ENCODE assay signal across 9 mouse cellular contexts in the genomic region with DNA sequence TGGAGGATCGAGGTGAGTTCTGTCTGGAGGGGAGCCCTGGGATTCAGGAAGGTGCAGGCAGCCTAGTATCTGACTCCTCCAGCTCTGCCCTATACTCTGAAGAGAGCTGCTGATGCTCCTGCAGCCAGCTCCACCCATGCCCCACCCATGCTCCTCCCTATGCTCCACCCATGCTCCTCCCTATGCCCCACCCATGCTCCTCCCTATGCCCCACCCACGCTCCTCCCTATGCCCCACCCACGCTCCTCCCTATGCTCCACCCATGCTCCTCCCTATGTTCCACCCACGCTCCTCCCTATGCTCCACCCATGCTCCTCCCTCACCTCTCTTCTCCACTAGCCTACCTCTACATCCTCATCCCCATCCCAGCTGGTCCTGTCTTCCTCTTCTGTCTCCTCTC. TPM values are rescaled to one million over a fixed set of nuclear protein-coding genes. Genes with fewer than 3 reads are reported as not detected.
DNase-seq lines count a peak whose midpoint lies in the region; ATAC-seq and TF ChIP-seq lines count a peak whose summit lies in the region.
"Had no signal": no experiment of that assay in that cellular context is flagged by ENCODE, and none has a peak within 500 bp of the region (broad histone marks: within the 10 kb centered on the region; RNA-seq: fewer than 3 reads in every experiment).

No protein-coding gene starts in this region.

- 34% methylated on average over 4 of the region's 4 CpGs for WGBS in liver, embryonic 12.5 days (ENCODE audit: insufficient replicate concordance)

- peak; percentile 84 for ATAC-seq in liver, embryonic 12.5 days
- ATAC-seq: Patski had no signal

- DNase-seq in cerebellum, adult 11-12 months, result peak; percentile 48
- DNase-seq in cerebellum, postnatal 4 days (ENCODE audit: low spot score in 2 of 2), result no peak
- DNase-seq in ES-CJ7 (ENCODE audit: low read depth, low spot score), result peak; percentile 89
- DNase-seq in forelimb bud, embryonic 11.5 days (ENCODE audit: low read depth, low spot score), result peak; percentile 32
- DNase-seq in layer of hippocampus, adult 2 months (ENCODE audit: low spot score in 2 of 2), result no peak
- no peak for DNase-seq in right cerebral cortex, postnatal 4 days
- no peak for DNase-seq in layer of hippocampus, postnatal 25 days (ENCODE audit: extremely low spot score in 1 of 2, low spot score in 1 of 2)

- H3K36me3 ChIP-seq in liver, embryonic 12.5 days, result no peaks in the 10 kb centered on the region

- H3K27me3 ChIP-seq in liver, embryonic 12.5 days (replicated peaks), result peaks cover 13% of the 10 kb centered on the region; the same call in 1 of the 2 replicates
- H3K27me3 ChIP-seq: Patski had no signal

- H3K4me1 ChIP-seq in liver, embryonic 12.5 days, result peaks cover 21% of the 10 kb centered on the region

- H3K9me3 ChIP-seq in liver, embryonic 12.5 days (replicated peaks), result peaks cover 9% of the 10 kb centered on the region

- no peak overlapping the region for H3K4me2 ChIP-seq in liver, embryonic 12.5 days

- TF ChIP-seq CTCF in layer of hippocampus, adult 2 months (conservative IDR thresholded peaks at IDR 0.05), result no peak

- no peak overlapping the region for H3K4me3 ChIP-seq in liver, embryonic 12.5 days
- H3K4me3 ChIP-seq in layer of hippocampus, adult 2 months, result no peak overlapping the region

- peak overlapping the region; percentile 39; the same call in 1 of the 2 replicates for H3K27ac ChIP-seq in liver, embryonic 12.5 days
- H3K27ac ChIP-seq in layer of hippocampus, adult 2 months, result no peak overlapping the region

- no peak overlapping the region for H3K9ac ChIP-seq in liver, embryonic 12.5 days

RNA-seq across cellular contexts. Expression of gene Vil1, which starts 6.0 kb away (rescaled TPM):
- 0.81 and 0.93 TPM in 2 replicates for polyA plus RNA-seq in liver, embryonic 12.5 days (2016; fragmentation: Nextera tagmentation; extraction: Ambion mirVana)
- under 1 TPM; 0.49 to 0.72 TPM for total RNA-seq in layer of hippocampus, adult 2 months (2021)
- 1 to 10 TPM in 1 of 2 experiments, under 1 TPM in 1; 0.52 to 1.1 TPM for total RNA-seq in layer of hippocampus, postnatal 25 days (2021)

RNA-seq across cellular contexts. Expression of gene Ctdsp1, which starts 23.8 kb away (rescaled TPM):
- polyA plus RNA-seq in liver, embryonic 12.5 days (2016; fragmentation: Nextera tagmentation; extraction: Ambion mirVana), result 42.0 and 42.4 TPM in 2 replicates
- total RNA-seq in layer of hippocampus, adult 2 months (2021), result 10 to 100 TPM; 26.4 to 28.8 TPM
- 10 to 100 TPM; 32.2 to 34.1 TPM for total RNA-seq in layer of hippocampus, postnatal 25 days (2021)

RNA-seq across cellular contexts. Expression of gene Slc11a1, which starts 40.1 kb away (rescaled TPM):
- polyA plus RNA-seq in liver, embryonic 12.5 days (2016; fragmentation: Nextera tagmentation; extraction: Ambion mirVana), result 8.6 and 9.0 TPM in 2 replicates
- 1 to 10 TPM; 3.1 to 3.9 TPM for total RNA-seq in layer of hippocampus, adult 2 months (2021)
- 1 to 10 TPM; 1.7 to 4.2 TPM for total RNA-seq in layer of hippocampus, postnatal 25 days (2021)

RNA-seq across cellular contexts. Expression of gene Catip, which starts 53.2 kb away (rescaled TPM):
- 0.11 and 0.14 TPM in 2 replicates for polyA plus RNA-seq in liver, embryonic 12.5 days (2016; fragmentation: Nextera tagmentation; extraction: Ambion mirVana)
- total RNA-seq in layer of hippocampus, adult 2 months (2021), result 1 to 10 TPM; 1.1 to 1.8 TPM
- 1 to 10 TPM; 1.0 to 1.1 TPM for total RNA-seq in layer of hippocampus, postnatal 25 days (2021)

Comparison
In these comparisons a context has a peak if more than half of its experiments do, and no peak if none do; other contexts are left out.
1. DNase-seq: peak in cerebellum, adult 11-12 months (single experiment), ES-CJ7 (single experiment) and forelimb bud, embryonic 11.5 days (single experiment); none in cerebellum, postnatal 4 days (0 of 2), layer of hippocampus, adult 2 months (0 of 2), right cerebral cortex, postnatal 4 days (single experiment) and layer of hippocampus, postnatal 25 days (0 of 2).